Mouse (Mus musculus) heart, embryonic 15.5 days (tissue): ENCODE measurements around the gene Tnni3. TPM values are rescaled to one million over a fixed set of nuclear protein-coding genes. Genes with fewer than 3 reads are reported as not detected.
A peak's percentile ranks its signal among the peaks of the same experiment; 100 is the strongest.
"Not testable (repeated sequence)": the region's sequence is repeated elsewhere in the genome, so short reads cannot be mapped to it uniquely, and the experiment has no call there.

ENCODE experiments used
- ATAC-seq: fragments of 200-750 bp; cut with Nextera tagmentation; replicated peaks from 2 replicates; pipeline ENCODE4 v1.8.0; 2017; ENCODE audit warnings: low read depth, moderate TSS enrichment; ENCODE audit not compliant: insufficient number of reproducible peaks, insufficient read depth, low FRiP score
- H3K27ac ChIP-seq: fragments of 300-500 bp; sonication (generic); 2 replicates; pipeline ENCODE4 v1.5.1; 2015; ENCODE audit warnings: mild to moderate bottlenecking, inconsistent platforms
- H3K27me3 ChIP-seq: fragments of 300-500 bp; sonication (generic); 2 replicates; pipeline ENCODE4 v1.6.1; 2015; ENCODE audit warnings: inconsistent platforms
- H3K36me3 ChIP-seq: fragments of 300-500 bp; sonication (generic); 2 replicates; pipeline ENCODE4 v1.6.1; 2015; ENCODE audit warnings: mild to moderate bottlenecking, inconsistent platforms
- H3K4me1 ChIP-seq: fragments of 300-500 bp; sonication (generic); replicated peaks from 2 replicates; pipeline ENCODE4 v1.6.1; 2015; ENCODE audit warnings: inconsistent platforms
- H3K4me2 ChIP-seq: fragments of 300-500 bp; sonication (generic); 2 replicates; pipeline ENCODE4 v1.6.1; 2015; ENCODE audit warnings: inconsistent platforms, mild to moderate bottlenecking, moderate library complexity
- H3K4me3 ChIP-seq: fragments of 300-500 bp; sonication (generic); 2 replicates; pipeline ENCODE4 v1.5.1; 2015; ENCODE audit warnings: mild to moderate bottlenecking, inconsistent platforms
- H3K9ac ChIP-seq: fragments of 300-500 bp; sonication (generic); 2 replicates; pipeline ENCODE4 v1.6.1; 2015; ENCODE audit warnings: mild to moderate bottlenecking, inconsistent platforms
- H3K9me3 ChIP-seq: fragments of 300-500 bp; sonication (generic); replicated peaks from 2 replicates; pipeline ENCODE4 v1.6.1; 2016; ENCODE audit warnings: inconsistent platforms
- WGBS: fragments of 180-500 bp; shearing (Covaris S2); methylation state at CpG from one replicate; pipeline ENCODE4 v1.1.7; 2015; ENCODE audit warnings: mixed read lengths; 5-methylcytosine and 5-hydroxymethylcytosine counted together
- polyA plus RNA-seq: library from polyadenylated mRNA; unstranded; fragments of >200 nt; fragmentation: Nextera tagmentation; extraction: Ambion mirVana; gene quantifications from 2 replicates; pipeline ENCODE4 v1.2.1, GENCODE M21; 2015

The Tnni3 gene
- polyA plus RNA-seq, 1 experiment from 2014 or later = 3,427 TPM

- H3K36me3 ChIP-seq = no peaks in the 10 kb centered on the region
- H3K4me3 ChIP-seq = no peak overlapping the region
- no peak overlapping the region for H3K27ac ChIP-seq
- peaks cover 15% of the 10 kb centered on the region; the same call in 1 of the 2 replicates for H3K27me3 ChIP-seq
- no peak for ATAC-seq
- peaks cover 2% of the 10 kb centered on the region; the same call in 1 of the 2 replicates for H3K4me1 ChIP-seq
- no peak overlapping the region for H3K9ac ChIP-seq
- no peaks in the 10 kb centered on the region for H3K9me3 ChIP-seq
- H3K4me2 ChIP-seq = no peak overlapping the region
- 46% methylated on average over 4 of the region's 4 CpGs for WGBS
These were observed 13.2 kb upstream of the Tnni3 start for GRCm38 (mm10) chr7:4537181-4537580.

DNA sequence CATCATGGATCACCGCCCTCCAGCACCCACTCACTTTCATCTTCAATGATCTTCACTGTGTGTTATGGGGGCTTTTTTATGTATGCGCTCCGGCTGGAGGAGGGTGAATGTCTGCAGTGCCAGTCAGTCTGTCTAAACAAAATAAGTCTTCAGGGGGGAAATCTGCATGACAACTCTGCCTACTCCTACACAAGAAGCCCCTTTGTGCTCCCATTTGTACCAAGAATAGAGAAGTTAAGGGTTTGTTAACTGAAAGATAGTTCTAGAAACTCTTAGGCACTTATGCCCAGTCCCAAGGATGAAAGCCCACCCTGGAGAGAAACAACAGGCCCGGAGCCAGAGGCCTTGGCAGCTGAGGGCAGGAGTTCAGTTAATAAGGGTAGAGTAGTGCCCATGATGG, 12.3 kb upstream of the Tnni3 start:
- peaks cover 18% of the 10 kb centered on the region for H3K27me3 ChIP-seq
- no peak overlapping the region for H3K4me2 ChIP-seq
- no peaks in the 10 kb centered on the region for H3K36me3 ChIP-seq
- WGBS = 82% methylated on average over 4 of the region's 4 CpGs
- ATAC-seq = no peak
- no peak overlapping the region for H3K27ac ChIP-seq
- no peaks in the 10 kb centered on the region for H3K9me3 ChIP-seq
- no peak overlapping the region for H3K4me3 ChIP-seq
- no peak overlapping the region for H3K9ac ChIP-seq
- H3K4me1 ChIP-seq = peaks cover 6% of the 10 kb centered on the region; the same call in 1 of the 2 replicates

DNA sequence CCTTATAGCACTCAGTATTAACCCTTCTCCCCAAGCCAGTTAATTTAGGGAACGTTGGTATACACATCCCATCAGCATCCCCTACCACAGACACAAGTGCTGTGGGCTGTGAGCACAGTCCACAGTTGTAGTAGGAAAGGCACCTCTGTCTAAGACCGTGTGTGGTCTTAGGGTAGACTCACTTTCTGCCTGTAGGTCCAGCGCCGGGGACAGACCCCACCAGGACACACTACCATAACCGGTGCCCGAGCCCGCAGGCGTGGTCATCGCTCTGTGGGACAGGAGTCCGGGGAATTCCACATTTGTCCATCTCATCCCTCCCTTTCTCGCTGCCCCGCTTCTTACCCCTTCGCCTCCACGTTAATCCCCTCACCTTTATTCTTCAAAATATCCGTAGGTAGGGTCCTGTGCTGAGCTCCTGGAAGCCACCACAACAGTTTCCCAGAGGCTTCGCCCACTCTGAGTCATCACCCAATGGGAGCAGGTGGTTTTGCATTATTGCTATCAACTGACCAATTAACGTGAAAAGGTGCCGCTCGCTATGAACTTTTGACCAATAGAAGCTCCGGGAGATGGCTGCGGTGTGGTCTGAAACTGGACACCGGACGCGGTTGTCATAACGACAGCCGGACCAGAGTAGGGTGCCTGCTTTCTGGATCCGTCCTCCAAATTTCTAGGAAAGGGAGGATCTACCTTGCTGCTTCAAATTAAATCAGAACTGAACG, 8.1 kb upstream of the Tnni3 start, which contains the start of gene Dnaaf3:
TSS of gene Dnaaf3 (minus strand) at position 449 of the 725 bp plus-strand sequence.
- Histone ChIP-seq H3K36me3 (no peaks in the 10 kb centered on the region), H3K27ac (no peak within 1 kb of the TSS), H3K9ac (peak within 1 kb of the TSS; percentile 15; the same call in 1 of the 2 replicates), H3K9me3 (no peaks in the 10 kb centered on the region), H3K4me3 (peak within 1 kb of the TSS; percentile 48), H3K4me1 (peaks cover 10% of the 10 kb centered on the region; the same call in 1 of the 2 replicates), H3K27me3 (peaks cover 14% of the 10 kb centered on the region), H3K4me2 (peak within 1 kb of the TSS; percentile 83)
- peak; percentile 93 for ATAC-seq
- WGBS = 4% methylated on average over 28 of the region's 28 CpGs

- not testable (repeated sequence) for H3K36me3 ChIP-seq, ATAC-seq, H3K4me2 ChIP-seq, H3K9ac ChIP-seq, H3K27ac ChIP-seq, H3K4me3 ChIP-seq, H3K9me3 ChIP-seq
- H3K27me3 ChIP-seq = peaks cover 12% of the 10 kb centered on the region
- WGBS = 45% methylated on average over 8 of the region's 8 CpGs
- H3K4me1 ChIP-seq = peaks cover 20% of the 10 kb centered on the region
These were observed 6.1 kb upstream of the Tnni3 start for GRCm38 (mm10) chr7:4530166-4530565.

DNA sequence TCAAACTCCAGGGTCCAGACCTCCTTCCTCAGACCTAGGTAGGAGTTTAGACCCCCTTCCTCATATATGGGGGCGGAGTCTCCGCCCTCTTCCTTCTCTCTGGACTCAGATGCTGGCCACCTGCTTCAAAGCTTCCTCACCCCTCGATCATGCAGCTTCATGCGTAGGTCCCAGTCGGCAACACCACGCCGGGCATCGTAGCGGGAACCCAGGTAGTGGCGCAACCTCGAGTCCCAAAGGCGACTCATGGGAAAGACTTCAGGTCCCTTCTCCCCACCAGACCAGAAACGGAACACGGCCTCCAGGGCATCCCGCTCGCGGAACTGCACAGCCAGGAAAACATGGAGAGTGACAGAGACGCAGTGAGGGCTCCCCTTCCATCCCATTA, 3.3 kb upstream of the Tnni3 start:
- Histone ChIP-seq H3K27ac (no peak overlapping the region), H3K36me3 (no peaks in the 10 kb centered on the region), H3K9me3 (no peaks in the 10 kb centered on the region), H3K27me3 (peaks cover 2% of the 10 kb centered on the region; the same call in 1 of the 2 replicates), H3K4me2 (peak overlapping the region; percentile 70), H3K4me1 (peaks cover 34% of the 10 kb centered on the region), H3K9ac (no peak overlapping the region), H3K4me3 (peak overlapping the region; percentile 45; the same call in 1 of the 2 replicates)
- WGBS = 46% methylated on average over 18 of the region's 18 CpGs
- no peak for ATAC-seq

- WGBS = 20% methylated on average over 40 of the region's 40 CpGs
- Histone ChIP-seq H3K9ac (peak overlapping the region; percentile 47; the same call in 1 of the 2 replicates), H3K27me3 (no peaks in the 10 kb centered on the region), H3K27ac (peak overlapping the region; percentile 38), H3K36me3 (no peaks in the 10 kb centered on the region), H3K4me1 (peaks cover 29% of the 10 kb centered on the region), H3K4me3 (peak overlapping the region; percentile 45), H3K9me3 (no peaks in the 10 kb centered on the region), H3K4me2 (peak overlapping the region; percentile 70)
- peak; percentile 75 for ATAC-seq
These were observed 2.6 kb upstream of the Tnni3 start for GRCm38 (mm10) chr7:4526341-4527301.

DNA sequence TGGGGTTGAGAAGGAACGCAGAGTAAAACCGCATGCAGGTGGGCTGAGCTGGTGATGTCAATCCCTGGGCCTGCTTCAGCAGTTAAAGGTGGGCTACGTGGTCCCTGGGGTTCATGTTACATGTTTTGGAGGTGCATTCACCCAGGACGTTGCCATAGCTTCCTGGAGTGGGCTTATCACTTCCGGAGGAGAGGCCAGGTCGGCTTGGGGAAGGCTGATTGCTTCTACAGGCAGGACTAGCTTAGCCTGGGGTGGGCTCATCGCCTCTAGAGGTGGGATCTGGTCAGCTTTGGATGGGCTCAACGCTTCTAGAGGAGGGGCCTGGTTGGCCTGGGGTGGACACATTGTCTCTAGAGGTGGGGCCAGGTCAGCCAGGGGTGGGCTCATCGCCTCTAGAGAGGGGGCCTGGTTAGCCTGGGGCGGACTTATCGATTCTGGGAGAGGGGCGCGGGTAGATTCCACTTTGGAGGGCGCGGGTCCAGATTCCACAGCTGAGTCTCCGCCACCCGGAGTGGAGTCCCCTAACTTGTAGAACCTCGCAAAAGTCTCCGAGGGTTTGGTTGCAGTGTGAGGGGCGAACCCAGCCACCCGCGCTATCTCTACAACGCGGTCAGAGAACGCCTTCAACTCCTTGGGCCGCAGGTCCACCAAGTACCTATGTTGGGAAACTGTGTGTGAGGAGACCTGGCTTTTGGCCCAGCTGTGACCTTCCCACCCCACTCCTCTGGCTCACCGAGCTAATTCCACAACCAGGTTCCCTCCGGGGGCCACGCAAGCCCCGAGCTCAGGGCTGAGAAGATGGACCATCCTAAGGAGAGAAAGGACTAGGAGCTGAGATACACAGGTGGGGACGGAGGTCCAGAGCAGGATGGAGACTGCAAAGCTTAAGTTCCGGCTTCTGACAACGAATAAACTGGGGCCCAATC, 561 bp downstream of the Tnni3 start:
- Histone ChIP-seq H3K36me3 (peaks cover 1% of the 10 kb centered on the region; the same call in 1 of the 2 replicates), H3K9me3 (no peaks in the 10 kb centered on the region), H3K4me1 (peaks cover 37% of the 10 kb centered on the region), H3K9ac (peak overlapping the region; percentile 21), H3K4me2 (peak overlapping the region; percentile 50), H3K4me3 (peak overlapping the region; percentile 58; the same call in 1 of the 2 replicates), H3K27ac (peak overlapping the region; percentile 97), H3K27me3 (no peaks in the 10 kb centered on the region)
- ATAC-seq = no peak
- 80% methylated on average over 33 of the region's 33 CpGs for WGBS

GRCm38 (mm10) chr7:4522292-4522691, 1.7 kb downstream of the Tnni3 start:
- Histone ChIP-seq H3K36me3 (peaks cover 9% of the 10 kb centered on the region; the same call in 1 of the 2 replicates), H3K27me3 (no peaks in the 10 kb centered on the region), H3K4me3 (peak overlapping the region; percentile 58), H3K27ac (peak overlapping the region; percentile 97), H3K9me3 (no peaks in the 10 kb centered on the region), H3K4me2 (peak overlapping the region; percentile 50), H3K4me1 (peaks cover 41% of the 10 kb centered on the region), H3K9ac (peak overlapping the region; percentile 72)
- peak; percentile 79 for ATAC-seq
- 24% methylated on average over 6 of the region's 6 CpGs for WGBS

GRCm38 (mm10) chr7:4521231-4522003, 2.6 kb downstream of the Tnni3 start:
- no peaks in the 10 kb centered on the region for H3K27me3 ChIP-seq
- peak overlapping the region; percentile 58 for H3K4me3 ChIP-seq
- H3K9me3 ChIP-seq = no peaks in the 10 kb centered on the region
- peaks cover 42% of the 10 kb centered on the region for H3K4me1 ChIP-seq
- ATAC-seq = peak; percentile 13; the same call in 1 of the 2 replicates
- H3K27ac ChIP-seq = peak overlapping the region; percentile 97
- peak overlapping the region; percentile 72 for H3K9ac ChIP-seq
- H3K4me2 ChIP-seq = peak overlapping the region; percentile 70
- H3K36me3 ChIP-seq = peaks cover 9% of the 10 kb centered on the region; the same call in 1 of the 2 replicates
- WGBS = 17% methylated on average over 32 of the region's 32 CpGs

GRCm38 (mm10) chr7:4518487-4518886, 5.5 kb downstream of the Tnni3 start:
- 36% methylated on average over 1 of the region's 1 CpGs for WGBS
- Histone ChIP-seq H3K9ac (peak overlapping the region; percentile 21; the same call in 1 of the 2 replicates), H3K27me3 (no peaks in the 10 kb centered on the region), H3K27ac (peak overlapping the region; percentile 88), H3K9me3 (no peaks in the 10 kb centered on the region), H3K4me1 (peaks cover 58% of the 10 kb centered on the region), H3K36me3 (peaks cover 9% of the 10 kb centered on the region; the same call in 1 of the 2 replicates), H3K4me2 (peak overlapping the region; percentile 70), H3K4me3 (peak overlapping the region; percentile 58)
- no peak for ATAC-seq
